Mouse (Mus musculus): Measurements from ENCODE around the gene Cyp24a1. TPM values are rescaled to one million over a fixed set of nuclear protein-coding genes. Genes with fewer than 3 reads are reported as not detected.

Cyp24a1 gene
- polyA plus RNA-seq, 1 experiment from 2014 or later: not detected

DNA sequence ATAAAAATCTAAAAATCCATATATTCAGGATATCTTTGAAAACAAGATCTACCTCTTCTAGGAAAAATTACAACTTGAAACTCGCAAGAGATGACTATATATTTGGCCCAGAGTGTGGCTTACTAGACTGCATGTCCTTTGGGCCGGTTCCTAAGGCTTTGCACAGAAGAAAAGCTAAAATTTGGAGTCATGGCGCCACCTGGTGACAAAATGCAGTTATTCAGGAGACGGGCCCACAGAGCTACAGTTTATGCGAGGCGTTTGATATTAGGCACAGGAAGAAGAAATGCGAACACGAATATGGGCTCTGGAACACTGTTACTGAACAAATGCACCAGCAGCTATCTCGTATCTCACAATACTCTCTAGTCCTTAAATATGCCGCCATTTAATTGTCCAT, 10.8 kb upstream of the Cyp24a1 start:
- Histone ChIP-seq H3K36me3 (ENCODE audit: control insufficient read depth, insufficient read depth, low read length) (no peaks in the 10 kb centered on the region), H3K27me3 (ENCODE audit: control insufficient read depth, insufficient read depth, low read length) (no peaks in the 10 kb centered on the region), H3K27ac (replicated peaks) (no peak overlapping the region), H3K9me3 (ENCODE audit: control insufficient read depth, low read length) (no peaks in the 10 kb centered on the region), H3K4me1 (replicated peaks; ENCODE audit: control insufficient read depth, insufficient read depth) (0 out of 2 replicates have a peak, but pooled peaks cover 2% of the 10 kb centered on the region), H3K4me2 (replicated peaks; ENCODE audit: low read depth) (no peak overlapping the region), H3K9ac (ENCODE audit: low read length) (no peak overlapping the region), H3K4me3 (ENCODE audit: low read depth, low read length) (no peak overlapping the region)
- TF ChIP-seq CTCF (IDR thresholded peaks at IDR 0.05; ENCODE audit: low read depth) (peak; percentile 91), EP300 (optimal IDR thresholded peaks at IDR 0.05) (no peak)
- ATAC-seq (ENCODE audit: low FRiP score, low TSS enrichment) (peak; percentile 46; the same call in 1 of the 2 replicates), DNase-seq (ENCODE audit: low spot score) (peak; percentile 83)
- WGBS: 4% methylated on average over 10 of the region's 10 CpGs

GRCm38 (mm10) chr2:170503983-170504382, 7.0 kb upstream of the Cyp24a1 start:
- Histone ChIP-seq H3K4me2 (replicated peaks; ENCODE audit: low read depth) (no peak overlapping the region), H3K27me3 (ENCODE audit: control insufficient read depth, insufficient read depth, low read length) (no peaks in the 10 kb centered on the region; the same call in 1 of the 2 replicates), H3K9ac (ENCODE audit: low read length) (no peak overlapping the region), H3K27ac (replicated peaks) (no peak overlapping the region), H3K4me3 (ENCODE audit: low read depth, low read length) (no peak overlapping the region), H3K9me3 (ENCODE audit: control insufficient read depth, low read length) (no peaks in the 10 kb centered on the region), H3K4me1 (replicated peaks; ENCODE audit: control insufficient read depth, insufficient read depth) (no peaks in the 10 kb centered on the region), H3K36me3 (ENCODE audit: control insufficient read depth, insufficient read depth, low read length) (no peaks in the 10 kb centered on the region)
- DNase-seq (ENCODE audit: low spot score) (no peak), ATAC-seq (ENCODE audit: low FRiP score, low TSS enrichment) (no peak)
- 33% methylated on average over 4 of the region's 4 CpGs for WGBS
- TF ChIP-seq CTCF (IDR thresholded peaks at IDR 0.05; ENCODE audit: low read depth) (no peak), EP300 (optimal IDR thresholded peaks at IDR 0.05) (no peak)

GRCm38 (mm10) chr2:170503343-170503742, 6.4 kb upstream of the Cyp24a1 start:
- H3K9ac ChIP-seq (ENCODE audit: low read length): no peak overlapping the region
- H3K27me3 ChIP-seq (ENCODE audit: control insufficient read depth, insufficient read depth, low read length): peaks cover 2% of the 10 kb centered on the region; the same call in 1 of the 2 replicates
- H3K4me3 ChIP-seq (ENCODE audit: low read depth, low read length): no peak overlapping the region
- no peak overlapping the region for H3K4me2 ChIP-seq (replicated peaks; ENCODE audit: low read depth)
- 29% methylated on average over 8 of the region's 8 CpGs for WGBS
- no peaks in the 10 kb centered on the region for H3K4me1 ChIP-seq (replicated peaks; ENCODE audit: control insufficient read depth, insufficient read depth)
- no peak for DNase-seq (ENCODE audit: low spot score)
- H3K36me3 ChIP-seq (ENCODE audit: control insufficient read depth, insufficient read depth, low read length): no peaks in the 10 kb centered on the region
- TF ChIP-seq EP300 (optimal IDR thresholded peaks at IDR 0.05) (no peak), CTCF (IDR thresholded peaks at IDR 0.05; ENCODE audit: low read depth) (no peak)
- peak; percentile 51; the same call in 1 of the 2 replicates for ATAC-seq (ENCODE audit: low FRiP score, low TSS enrichment)
- H3K27ac ChIP-seq (replicated peaks): no peak overlapping the region
- no peaks in the 10 kb centered on the region for H3K9me3 ChIP-seq (ENCODE audit: control insufficient read depth, low read length)

DNA sequence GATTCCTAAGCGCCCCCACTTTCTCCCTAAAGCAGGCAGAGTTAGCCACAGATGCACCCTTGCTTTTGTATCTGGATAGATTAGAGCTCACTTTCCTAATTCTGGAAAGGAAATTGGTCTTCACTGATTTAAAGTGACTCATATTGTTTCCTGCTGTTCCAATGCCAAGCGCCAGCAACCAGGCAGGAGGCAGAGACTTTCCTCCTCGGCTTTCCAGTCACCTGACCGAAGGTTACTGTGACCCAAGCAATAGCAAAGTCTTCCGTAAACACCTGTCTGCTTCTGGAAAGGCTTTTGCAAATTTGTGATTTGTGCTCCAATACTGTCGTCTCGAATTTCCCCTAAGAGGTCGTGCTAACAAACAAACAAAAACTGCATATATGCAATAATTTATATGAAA, 1.1 kb upstream of the Cyp24a1 start:
- ATAC-seq (ENCODE audit: low FRiP score, low TSS enrichment) (no peak), DNase-seq (ENCODE audit: low spot score) (no peak)
- Histone ChIP-seq H3K27ac (replicated peaks) (no peak overlapping the region), H3K36me3 (ENCODE audit: control insufficient read depth, insufficient read depth, low read length) (no peaks in the 10 kb centered on the region), H3K27me3 (ENCODE audit: control insufficient read depth, insufficient read depth, low read length) (peaks cover 19% of the 10 kb centered on the region; the same call in 1 of the 2 replicates), H3K4me3 (ENCODE audit: low read depth, low read length) (no peak overlapping the region), H3K9me3 (ENCODE audit: control insufficient read depth, low read length) (no peaks in the 10 kb centered on the region), H3K9ac (ENCODE audit: low read length) (no peak overlapping the region), H3K4me2 (replicated peaks; ENCODE audit: low read depth) (no peak overlapping the region), H3K4me1 (replicated peaks; ENCODE audit: control insufficient read depth, insufficient read depth) (no peaks in the 10 kb centered on the region)
- no peak for TF ChIP-seq CTCF (IDR thresholded peaks at IDR 0.05; ENCODE audit: low read depth)
- TF ChIP-seq EP300 (optimal IDR thresholded peaks at IDR 0.05): no peak
- 20% methylated on average over 8 of the region's 8 CpGs for WGBS

DNA sequence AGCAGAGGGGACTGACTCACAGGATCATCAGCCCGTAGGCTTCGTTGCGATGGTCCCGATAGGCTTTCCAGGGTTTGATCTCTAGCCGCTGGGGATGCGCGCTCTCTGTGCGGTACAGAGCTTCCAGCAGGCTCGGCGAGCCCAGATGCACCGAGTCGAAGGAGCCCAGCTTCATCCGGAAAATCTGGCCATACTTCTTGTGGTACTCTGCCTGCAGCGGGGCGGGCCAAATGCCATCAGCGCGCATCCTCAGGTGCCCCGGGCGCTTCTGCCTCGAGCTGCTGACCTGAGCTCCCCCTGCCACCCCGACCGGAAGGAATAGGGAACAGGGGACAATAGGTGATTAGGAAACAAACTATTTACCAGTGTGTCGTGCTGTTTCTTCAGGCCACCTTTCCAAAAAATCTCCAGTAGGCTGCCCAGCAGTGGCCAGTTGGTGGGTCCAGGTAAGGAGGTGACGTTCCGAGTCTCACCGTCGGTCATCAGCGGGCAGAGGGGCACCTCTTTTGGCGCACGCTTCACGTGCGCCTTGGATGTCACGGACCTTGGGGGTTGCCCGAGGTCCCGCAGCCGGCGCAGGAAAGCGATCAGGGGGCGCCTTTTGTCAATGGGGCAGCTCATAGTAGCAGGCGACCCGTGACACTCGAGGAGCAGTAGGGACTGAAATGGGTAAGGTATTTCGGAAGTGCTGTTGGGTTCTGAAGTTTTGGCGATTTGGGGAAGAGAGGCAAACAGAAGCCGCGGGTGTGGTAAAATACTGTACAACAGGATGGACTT, 603 bp downstream of the Cyp24a1 start, which contains the start of gene Pfdn4:
TSS of gene Pfdn4 (plus strand) at position 275 of the 777 bp plus-strand sequence.
- under 1% methylated on average over 46 of the region's 46 CpGs for WGBS

More for the DNA sequence above, 603 bp downstream of the Cyp24a1 start, which contains the start of gene Pfdn4:
- ATAC-seq (ENCODE audit: low FRiP score, low TSS enrichment) (no peak), DNase-seq (ENCODE audit: low spot score) (peak; percentile 32)
- Histone ChIP-seq H3K27ac (replicated peaks) (no peak within 1 kb of the TSS), H3K9ac (ENCODE audit: low read length) (no peak within 1 kb of the TSS), H3K4me3 (ENCODE audit: low read depth, low read length) (peak within 1 kb of the TSS; percentile 6; the same call in 1 of the 2 replicates), H3K27me3 (ENCODE audit: control insufficient read depth, insufficient read depth, low read length) (peaks cover 19% of the 10 kb centered on the region; the same call in 1 of the 2 replicates), H3K4me2 (replicated peaks; ENCODE audit: low read depth) (peak within 1 kb of the TSS; percentile 14), H3K9me3 (ENCODE audit: control insufficient read depth, low read length) (no peaks in the 10 kb centered on the region), H3K36me3 (ENCODE audit: control insufficient read depth, insufficient read depth, low read length) (no peaks in the 10 kb centered on the region), H3K4me1 (replicated peaks; ENCODE audit: control insufficient read depth, insufficient read depth) (no peaks in the 10 kb centered on the region)
- TF ChIP-seq CTCF (IDR thresholded peaks at IDR 0.05; ENCODE audit: low read depth): no peak

All from stomach, postnatal 0 days (tissue).